Mouse (Mus musculus) Muller cell, postnatal 12 days (primary cell): Measurements from ENCODE around the gene Ndufs8.
"Not testable (repeated sequence)": the region's sequence is repeated elsewhere in the genome, so short reads cannot be mapped to it uniquely, and the experiment has no call there.

Experiments used
- DNase-seq: peaks from one replicate; pipeline ENCODE4 v3.0.0-alpha.2; 2015; ENCODE audit errors: inconsistent ontology term

Gene Ndufs8

GRCm38 (mm10) chr19:3912337-3913204 is at the start of gene Ndufs8:
Gene Ndufs8, minus strand, starts transcription at chr19:3912774.
- peak; percentile 97 for DNase-seq

- not testable (repeated sequence) for DNase-seq
Measured at GRCm38 (mm10) chr19:3961805-3962204, 49.2 kb upstream of the Ndufs8 start.

GRCm38 (mm10) chr19:3960211-3960610 is 47.6 kb upstream of the Ndufs8 start:
- no peak for DNase-seq

DNA sequence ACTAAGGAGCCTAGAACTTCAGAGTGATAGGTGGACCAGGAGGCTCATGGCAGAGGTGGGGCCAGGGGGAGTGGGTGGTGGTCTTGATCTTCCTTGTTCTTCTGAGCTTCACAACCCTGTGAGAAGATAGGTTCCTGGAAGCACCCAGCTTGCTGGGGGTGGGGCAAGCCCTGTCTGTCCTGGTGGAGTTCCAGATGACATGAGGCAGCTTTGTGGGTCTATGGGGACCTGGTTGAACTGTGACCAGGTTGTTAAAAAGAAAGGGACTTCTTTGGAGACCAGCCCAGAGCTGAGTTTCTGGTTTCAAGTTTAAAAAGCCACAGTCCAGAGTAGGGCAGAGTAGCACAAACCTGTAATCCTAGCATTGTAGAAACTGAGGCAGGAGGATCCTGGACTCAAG is 46.5 kb upstream of the Ndufs8 start:
- DNase-seq, result no peak

DNA sequence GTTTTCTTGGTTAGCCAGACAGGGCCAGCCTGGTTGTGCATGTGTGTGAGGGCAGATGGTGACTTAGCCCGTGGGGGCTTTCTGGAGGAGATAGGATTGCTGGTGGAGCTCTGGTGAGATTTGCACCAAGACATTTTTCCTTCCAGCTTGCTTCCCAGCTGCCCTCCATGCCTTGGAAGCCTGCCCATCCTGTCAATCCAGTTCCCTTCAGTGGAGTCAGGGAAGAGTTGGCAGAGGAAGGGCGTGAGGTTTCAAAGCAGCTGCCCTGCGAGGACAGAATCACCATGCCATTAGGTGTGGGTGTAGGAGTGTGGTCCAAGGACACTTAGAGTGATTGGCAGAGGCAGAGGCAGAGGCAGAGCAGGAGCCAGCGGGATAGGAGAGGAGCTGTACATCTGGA is 45.9 kb upstream of the Ndufs8 start, which contains the start of gene Aldh3b3:
Gene Aldh3b3, plus strand, starts transcription at position 176 of the 400 bp plus-strand sequence.
- no peak for DNase-seq

GRCm38 (mm10) chr19:3957296-3958036 is 44.9 kb upstream of the Ndufs8 start:
- DNase-seq, result not testable (repeated sequence)

DNA sequence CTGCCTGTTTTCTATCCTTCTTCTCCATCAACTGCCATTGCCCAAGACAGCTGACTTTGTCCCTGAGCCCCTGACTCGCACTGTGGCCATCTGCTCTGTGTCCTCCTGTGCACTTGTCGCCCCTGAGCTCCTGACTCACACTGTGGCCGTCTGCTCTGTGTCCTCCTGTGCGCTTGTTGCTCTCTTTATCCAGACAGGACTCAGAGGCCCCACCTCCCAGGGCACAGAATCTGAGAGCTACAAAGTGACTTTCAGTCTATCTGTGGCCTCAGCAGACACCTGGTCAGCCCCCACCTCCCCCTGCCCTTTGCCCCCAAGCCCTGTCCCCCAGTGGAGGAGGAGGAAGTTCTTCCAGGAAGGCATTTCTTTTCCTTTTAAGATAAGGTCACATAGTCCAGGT is 43.2 kb upstream of the Ndufs8 start:
- no peak for DNase-seq

DNA sequence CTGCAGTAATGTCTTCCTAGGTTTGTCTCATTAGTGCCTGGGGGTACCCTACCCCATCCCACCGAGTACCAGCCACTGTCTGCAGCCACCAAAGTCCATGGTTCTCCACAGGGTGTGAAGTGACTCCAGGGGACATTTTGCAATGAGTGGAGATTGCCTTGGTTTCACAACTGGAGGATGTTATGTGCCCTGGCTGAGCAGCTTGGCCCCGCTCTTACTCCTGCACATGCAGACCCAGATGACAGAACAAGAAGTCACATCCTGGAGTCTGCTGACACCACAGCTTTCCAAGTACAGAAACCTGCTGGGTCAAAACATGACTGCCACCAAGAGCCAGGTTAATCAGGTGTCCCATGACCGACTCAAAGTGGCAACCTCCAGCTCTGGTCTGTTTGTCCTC is 42.5 kb upstream of the Ndufs8 start:
- no peak for DNase-seq

DNA sequence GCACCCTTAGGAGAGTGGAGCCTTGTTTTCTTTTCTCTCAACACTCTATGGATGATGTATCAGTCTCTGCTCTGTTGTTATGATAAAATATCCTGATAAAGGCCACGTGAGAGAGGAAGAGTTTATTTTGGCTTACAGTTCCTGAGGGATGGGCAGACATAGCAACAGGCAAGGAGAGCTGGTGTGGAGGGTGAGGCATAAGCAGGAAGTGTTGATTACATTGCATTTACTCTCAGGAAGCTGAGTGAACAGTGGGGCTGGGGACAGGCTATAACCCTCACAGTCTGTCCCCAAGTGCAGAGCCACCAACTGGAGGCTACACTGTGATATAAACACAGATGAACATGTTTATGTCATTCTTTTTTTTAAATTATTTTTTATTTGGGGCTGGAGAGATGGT is 39.5 kb upstream of the Ndufs8 start:
- no peak for DNase-seq

GRCm38 (mm10) chr19:3951461-3951860 is 38.9 kb upstream of the Ndufs8 start:
- DNase-seq, result no peak

DNA sequence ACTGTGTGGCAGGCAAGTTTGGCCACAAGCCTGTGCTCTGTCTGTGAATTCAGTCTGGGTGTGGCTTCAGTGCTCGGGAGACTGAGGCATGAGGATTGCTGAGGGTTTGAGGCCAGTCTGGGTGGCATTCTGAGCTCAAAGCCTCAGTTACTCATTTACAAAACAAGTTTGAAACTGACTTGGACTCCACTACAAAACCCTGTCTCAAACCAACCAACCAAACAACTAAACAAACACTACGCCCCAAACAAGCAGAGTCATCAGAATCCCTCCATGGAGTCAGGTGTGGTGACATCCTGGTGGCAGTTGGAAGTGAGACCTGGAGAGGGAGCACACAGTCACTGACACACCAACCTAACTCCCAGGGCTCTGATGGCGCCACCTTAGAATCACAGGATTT is 37.8 kb upstream of the Ndufs8 start:
- no peak for DNase-seq

- no peak for DNase-seq
Measured at GRCm38 (mm10) chr19:3948546-3948945, 36.0 kb upstream of the Ndufs8 start.

- no peak for DNase-seq
Measured at GRCm38 (mm10) chr19:3947813-3948212, 35.2 kb upstream of the Ndufs8 start.

GRCm38 (mm10) chr19:3946715-3947114 is 34.1 kb upstream of the Ndufs8 start:
- DNase-seq, result peak; percentile 36

GRCm38 (mm10) chr19:3945872-3946564 is 33.4 kb upstream of the Ndufs8 start:
- DNase-seq, result no peak

GRCm38 (mm10) chr19:3942986-3943735 is 30.6 kb upstream of the Ndufs8 start:
- DNase-seq, result no peak

DNA sequence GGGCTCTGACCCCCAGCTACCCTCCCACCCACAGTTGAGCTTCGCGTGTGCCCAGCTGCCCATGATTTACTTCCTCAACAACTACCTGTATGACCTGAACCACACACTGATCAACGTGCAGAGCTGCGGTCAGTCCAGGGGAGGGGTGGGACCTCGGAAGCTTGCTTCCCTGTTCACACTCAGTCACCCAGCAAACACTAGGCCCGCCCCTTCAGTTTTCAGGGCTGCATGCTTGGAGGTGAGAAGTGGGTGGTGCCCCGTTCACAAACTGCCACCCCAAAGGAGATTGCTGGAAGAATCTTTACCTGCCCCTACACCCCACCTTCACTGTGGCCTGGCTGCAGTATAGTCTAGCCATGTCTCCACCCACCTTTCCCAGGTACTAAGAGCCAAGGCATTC is 29.7 kb upstream of the Ndufs8 start:
- DNase-seq, result no peak

DNA sequence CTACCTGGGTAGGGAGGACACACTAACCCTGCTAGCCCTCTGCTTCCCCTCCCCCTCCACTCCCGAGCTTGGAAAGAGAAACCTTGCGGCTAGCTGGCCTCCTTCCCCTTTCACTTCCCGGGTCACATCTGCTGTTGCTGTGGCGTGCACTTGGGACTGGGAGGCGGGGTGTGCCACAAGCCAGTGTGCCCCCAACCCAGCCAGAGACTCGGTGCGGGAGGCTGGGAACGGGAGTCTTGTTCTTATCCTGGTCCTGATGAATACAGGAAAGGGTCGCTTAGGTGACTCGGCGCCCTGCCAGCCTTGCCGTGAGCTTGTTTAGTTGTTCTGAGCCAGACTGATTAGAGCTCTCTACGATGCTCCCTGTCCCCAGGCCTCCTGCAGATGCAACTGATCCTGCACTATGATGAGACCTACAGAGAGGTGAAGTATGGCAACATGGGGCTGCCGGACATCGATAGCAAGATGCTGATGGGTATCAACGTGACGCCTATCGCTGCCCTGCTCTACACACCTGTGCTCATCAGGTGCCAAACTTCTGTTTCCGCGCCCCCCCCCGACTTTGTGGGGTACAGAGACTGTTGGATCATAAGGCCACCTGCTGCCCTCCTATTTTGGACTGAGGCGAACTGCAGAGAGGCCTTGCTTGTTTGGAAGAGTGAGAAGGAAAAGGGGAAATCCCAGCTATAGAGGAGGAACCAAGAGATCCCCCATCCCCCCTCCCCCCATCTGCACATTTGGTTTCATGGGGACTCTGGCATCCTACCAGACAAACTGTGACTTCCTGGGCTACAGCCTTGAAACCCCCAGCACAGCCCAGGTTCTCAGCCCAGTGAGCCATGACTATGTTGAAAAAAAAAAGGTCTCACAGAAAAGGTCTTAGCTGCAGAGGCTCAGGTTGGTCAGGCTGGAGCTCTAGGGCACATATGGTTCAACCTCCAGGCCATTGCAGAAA is 23.6 kb upstream of the Ndufs8 start:
- peak; percentile 57 for DNase-seq

DNA sequence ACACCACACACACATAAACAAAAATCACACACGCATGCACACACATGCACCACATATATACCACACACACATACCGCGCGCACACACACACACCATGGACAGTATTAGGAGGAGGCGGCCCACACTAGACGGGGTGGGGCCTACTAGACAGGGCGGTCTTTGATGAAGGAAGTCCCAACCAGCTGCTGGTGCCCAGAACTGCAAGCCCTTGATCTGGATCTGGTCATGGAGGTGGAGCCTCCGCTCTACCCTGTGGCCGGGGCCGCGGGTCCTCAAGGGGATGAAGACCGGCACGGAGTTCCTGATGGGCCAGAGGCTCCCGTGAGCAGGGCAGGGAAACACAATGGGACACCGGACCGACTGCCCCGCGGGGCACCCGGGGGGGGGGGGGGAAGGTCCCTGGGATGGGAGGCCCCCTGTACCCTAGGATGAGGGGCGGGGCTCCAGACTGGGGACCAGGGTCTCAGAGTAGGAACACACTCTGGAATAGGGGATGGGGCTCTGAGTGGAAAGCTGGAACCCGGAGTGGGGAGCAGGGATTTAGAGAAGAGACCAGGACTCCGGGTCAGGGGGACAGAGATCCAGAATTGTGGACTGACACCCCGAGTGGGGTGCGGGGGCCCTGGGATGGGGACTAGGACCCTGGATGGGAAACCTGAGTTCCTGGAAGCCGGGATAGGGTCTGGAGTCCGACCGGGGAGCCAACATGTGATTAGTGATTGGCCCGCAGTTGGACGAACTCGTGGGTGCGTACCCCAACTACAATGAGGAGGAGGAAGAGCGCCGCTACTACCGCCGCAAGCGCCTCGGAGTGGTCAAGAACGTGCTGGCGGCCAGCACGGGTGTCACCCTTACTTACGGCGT is 22.7 kb upstream of the Ndufs8 start, which contains the start of gene Unc93b1:
Gene Unc93b1, plus strand, starts transcription at position 155 of the 864 bp plus-strand sequence.
- DNase-seq, result peak; percentile 64
